Mouse (Mus musculus) CH12.LX (cell line): Measurements from ENCODE around the gene Anks1b. TPM values are rescaled to one million over a fixed set of nuclear protein-coding genes. Genes with fewer than 3 reads are reported as not detected.

Experiments
- DNase-seq: peaks from one replicate; pipeline ENCODE4 v3.0.0-alpha.2; 2013; ENCODE audit errors: extremely low read depth
- H3K27ac ChIP-seq: 2 replicates; pipeline ENCODE4 v1.5.1; 2012; ENCODE audit warnings: low read depth, mild to moderate bottlenecking, control low read depth, moderate library complexity; ENCODE audit not compliant: insufficient read depth
- H3K27me3 ChIP-seq: replicated peaks from 2 replicates; pipeline ENCODE3; 2012; ENCODE audit warnings: inconsistent platforms
- H3K36me3 ChIP-seq, 2 experiments: replicated peaks in 1 of 2; 2 replicates each; pipeline versions ENCODE3 to v1.6.1; 2012; ENCODE audit warnings: inconsistent platforms in 1 of 2, low read length in 1 of 2, mild to moderate bottlenecking in 1 of 2, mixed read lengths in 1 of 2, moderate library complexity in 1 of 2; ENCODE audit not compliant: control insufficient read depth in 1 of 2, insufficient read depth in 1 of 2
- H3K4me1 ChIP-seq, 2 experiments: 2 replicates each; pipeline ENCODE4 v1.6.1; 2012; ENCODE audit warnings: inconsistent platforms in 1 of 2, moderate library complexity in 1 of 2; ENCODE audit not compliant: insufficient read depth in 2 of 2, control insufficient read depth in 1 of 2
- H3K4me2 ChIP-seq: 2 replicates; pipeline ENCODE4 v1.6.1; 2012; ENCODE audit warnings: low read depth, mild to moderate bottlenecking, control low read depth; ENCODE audit not compliant: poor library complexity, insufficient read depth, severe bottlenecking
- H3K4me3 ChIP-seq, 3 experiments: fragments of 150-350 bp in 1 of 3; sonication (generic) in 1 of 3; replicated peaks in 1 of 3; 2 replicates each; pipeline versions ENCODE3 to v1.5.1; 2011 to 2012; ENCODE audit warnings: low read depth in 2 of 3, low read length in 2 of 3, mild to moderate bottlenecking in 2 of 3, moderate library complexity in 2 of 3, control low read depth in 1 of 3, improper control_type of control experiment in 1 of 3, inconsistent platforms in 1 of 3, mixed read lengths in 1 of 3; ENCODE audit not compliant: poor library complexity in 1 of 3
- H3K79me2 ChIP-seq: replicated peaks from 2 replicates; pipeline ENCODE4 v1.6.1; 2012; ENCODE audit warnings: mild to moderate bottlenecking, moderate library complexity; ENCODE audit not compliant: control insufficient read depth, poor library complexity, insufficient read depth, severe bottlenecking; ENCODE audit errors: extremely low read depth
- H3K9ac ChIP-seq: 2 replicates; pipeline ENCODE4 v1.6.1; 2012; ENCODE audit warnings: low read depth, mild to moderate bottlenecking, control low read depth, moderate library complexity; ENCODE audit not compliant: insufficient read depth
- H3K9me3 ChIP-seq: replicated peaks from 2 replicates; pipeline ENCODE3; 2012; ENCODE audit warnings: low read length, inconsistent platforms, mixed read lengths
- CHD1 ChIP-seq: IDR thresholded peaks from 2 replicates; pipeline ENCODE4 v1.6.1; 2012; ENCODE audit warnings: low read depth, low read length, improper control_type of control experiment, inconsistent platforms
- CHD2 ChIP-seq: IDR thresholded peaks from 2 replicates; pipeline ENCODE4 v1.6.1; 2011; ENCODE audit warnings: low read length, improper control_type of control experiment
- E2F4 ChIP-seq: IDR thresholded peaks from 2 replicates; pipeline ENCODE4 v1.6.1; 2011; ENCODE audit warnings: low read depth, low read length, improper control_type of control experiment; ENCODE audit not compliant: insufficient replicate concordance
- ETS1 ChIP-seq: conservative IDR thresholded peaks from 2 replicates; pipeline ENCODE4 v1.6.1; 2012; ENCODE audit warnings: low read depth, mild to moderate bottlenecking, inconsistent platforms, low read length, improper control_type of control experiment, moderate library complexity
- GABPA ChIP-seq: IDR thresholded peaks from 2 replicates; pipeline ENCODE4 v1.6.1; 2012; ENCODE audit warnings: low read depth, low read length, improper control_type of control experiment, inconsistent platforms; ENCODE audit not compliant: insufficient replicate concordance
- HCFC1 ChIP-seq: IDR thresholded peaks from 2 replicates; pipeline ENCODE4 v1.6.1; 2012; ENCODE audit warnings: low read depth, mild to moderate bottlenecking, inconsistent platforms, low read length, improper control_type of control experiment
- JUND ChIP-seq: conservative IDR thresholded peaks from 2 replicates; pipeline ENCODE4 v1.6.1; 2011; ENCODE audit warnings: low read depth, low read length, improper control_type of control experiment
- MAZ ChIP-seq: IDR thresholded peaks from 2 replicates; pipeline ENCODE4 v1.6.1; 2012; ENCODE audit warnings: low read depth, mild to moderate bottlenecking, inconsistent platforms, low read length, improper control_type of control experiment, moderate library complexity
- MEF2A ChIP-seq: IDR thresholded peaks from 2 replicates; pipeline ENCODE4 v1.6.1; 2014; ENCODE audit warnings: low read depth, mild to moderate bottlenecking, inconsistent platforms, low read length, improper control_type of control experiment, borderline replicate concordance
- MYC ChIP-seq: IDR thresholded peaks from 2 replicates; pipeline ENCODE4 v1.6.1; 2011; ENCODE audit warnings: low read depth, mild to moderate bottlenecking, improper control_type of control experiment, low read length
- NELFE ChIP-seq: IDR thresholded peaks from 2 replicates; pipeline ENCODE4 v1.6.1; 2011; ENCODE audit warnings: low read depth, low read length, improper control_type of control experiment
- PAX5 ChIP-seq: IDR thresholded peaks from 2 replicates; pipeline ENCODE4 v1.6.1; 2012; ENCODE audit warnings: low read length, inconsistent platforms, mixed read lengths
- POLR2A ChIP-seq: IDR thresholded peaks from 2 replicates; pipeline ENCODE4 v1.6.1; 2011; ENCODE audit warnings: low read depth, mild to moderate bottlenecking, improper control_type of control experiment, low read length
- RAD21 ChIP-seq: IDR thresholded peaks from 2 replicates; pipeline ENCODE4 v1.6.1; 2011; ENCODE audit warnings: low read depth, mild to moderate bottlenecking, low read length, improper control_type of control experiment, moderate library complexity
- RCOR1 ChIP-seq: conservative IDR thresholded peaks from 2 replicates; pipeline ENCODE4 v1.6.1; 2012; ENCODE audit warnings: low read depth, mild to moderate bottlenecking, inconsistent platforms, low read length, improper control_type of control experiment
- TCF12 ChIP-seq: IDR thresholded peaks from 2 replicates; pipeline ENCODE4 v1.6.1; 2014; ENCODE audit warnings: low read depth, mild to moderate bottlenecking, inconsistent platforms, low read length, improper control_type of control experiment
- UBTF ChIP-seq: IDR thresholded peaks from 2 replicates; pipeline ENCODE4 v1.6.1; 2012; ENCODE audit warnings: low read depth, mild to moderate bottlenecking, inconsistent platforms, low read length, improper control_type of control experiment, moderate library complexity
- USF1 ChIP-seq: IDR thresholded peaks from 2 replicates; pipeline ENCODE4 v1.6.1; 2014; ENCODE audit warnings: low read depth, mild to moderate bottlenecking, inconsistent platforms, low read length, improper control_type of control experiment
- USF2 ChIP-seq: conservative IDR thresholded peaks from 2 replicates; pipeline ENCODE4 v1.6.1; 2011; ENCODE audit warnings: low read depth, low read length, improper control_type of control experiment
- ZKSCAN1 ChIP-seq: IDR thresholded peaks from 2 replicates; pipeline ENCODE4 v1.6.1; 2012; ENCODE audit warnings: low read depth, inconsistent platforms, low read length, improper control_type of control experiment, borderline replicate concordance
- ZMIZ1 ChIP-seq: IDR thresholded peaks from 2 replicates; pipeline ENCODE4 v1.6.1; 2012; ENCODE audit warnings: low read depth, mild to moderate bottlenecking, inconsistent platforms, low read length, improper control_type of control experiment
- ZNF384 ChIP-seq: IDR thresholded peaks from 2 replicates; pipeline ENCODE4 v1.6.1; 2012; ENCODE audit warnings: low read depth, low read length, improper control_type of control experiment, inconsistent platforms
- dilution Hi-C: fragments of 300-500 bp; cut with MboI; formaldehyde crosslinking; loops from 2 replicates; pipeline ENCODE4 v1.14.3; 2020; ENCODE audit warnings: low sequenced_read_pairs; ENCODE audit not compliant: extremely low pct_unique_long_range_greater_than_20kb, extremely low pct_ligation_motif_present
- in situ Hi-C: fragments of 300-500 bp; cut with MboI; formaldehyde crosslinking; loops from 3 replicates; pipeline ENCODE4 v1.14.3; 2019; ENCODE audit warnings: low sequenced_read_pairs, low pct_ligation_motif_present, low pct_unique_long_range_greater_than_20kb, mixed read lengths
- polyA plus RNA-seq: library from polyadenylated mRNA; unstranded; fragments of >175 nt; gene quantifications from 2 replicates; pipeline ENCODE4 v1.2.1, GENCODE M21; 2012; ENCODE audit warnings: low read depth; ENCODE audit not compliant: insufficient read length
- total RNA-seq, 2 experiments: library from RNA; depleted of rRNA; stranded (reverse); fragments of 300-350 nt in 1 of 2; fragments of >200 nt in 1 of 2; gene quantifications; 2 replicates each; pipeline ENCODE4 v1.2.3; 2012 to 2014

Gene Anks1b
- total and polyA plus RNA-seq, 3 experiments = 0.17 TPM; not detected in 2

DNA sequence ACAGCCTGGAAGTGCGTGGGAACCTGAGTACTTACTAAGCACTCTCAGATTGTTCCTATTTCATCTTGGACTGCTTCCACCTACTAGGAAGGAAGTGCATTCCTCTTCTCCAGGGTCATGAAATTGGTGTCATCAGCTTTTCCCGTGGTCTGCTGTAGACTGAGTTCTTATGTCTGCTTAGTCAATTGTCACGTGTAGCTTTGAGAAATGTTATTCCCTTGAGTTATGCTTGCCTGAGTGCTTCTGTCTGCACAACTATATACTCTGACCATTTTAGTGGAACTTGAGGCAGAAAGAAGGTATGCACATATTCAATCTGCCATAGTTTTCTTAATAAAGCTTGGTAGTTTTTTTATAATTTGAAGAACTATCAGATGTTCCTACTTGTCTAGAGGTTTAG is 243.6 kb downstream of the Anks1b start:
- H3K36me3 ChIP-seq = no peaks in the 10 kb centered on the region
- H3K9ac ChIP-seq = no peak overlapping the region
- no peak overlapping the region for H3K4me3 ChIP-seq
- dilution Hi-C loops (no loop called here), in situ Hi-C loops (no loop called here)
- no peak for DNase-seq
- TF ChIP-seq CHD2 (no peak), CHD1 (no peak), TCF12 (no peak), ETS1 (no peak), UBTF (no peak), JUND (no peak), ZKSCAN1 (no peak), HCFC1 (no peak), PAX5 (no peak), ZNF384 (no peak), POLR2A (no peak), MYC (no peak), GABPA (no peak), USF2 (no peak)
- no peaks in the 10 kb centered on the region for H3K79me2 ChIP-seq
- no peaks in the 10 kb centered on the region for H3K27me3 ChIP-seq
- no peaks in the 10 kb centered on the region for H3K4me1 ChIP-seq
- no peaks in the 10 kb centered on the region for H3K9me3 ChIP-seq
- no peak overlapping the region for H3K4me2 ChIP-seq
- H3K27ac ChIP-seq = no peak overlapping the region

DNA sequence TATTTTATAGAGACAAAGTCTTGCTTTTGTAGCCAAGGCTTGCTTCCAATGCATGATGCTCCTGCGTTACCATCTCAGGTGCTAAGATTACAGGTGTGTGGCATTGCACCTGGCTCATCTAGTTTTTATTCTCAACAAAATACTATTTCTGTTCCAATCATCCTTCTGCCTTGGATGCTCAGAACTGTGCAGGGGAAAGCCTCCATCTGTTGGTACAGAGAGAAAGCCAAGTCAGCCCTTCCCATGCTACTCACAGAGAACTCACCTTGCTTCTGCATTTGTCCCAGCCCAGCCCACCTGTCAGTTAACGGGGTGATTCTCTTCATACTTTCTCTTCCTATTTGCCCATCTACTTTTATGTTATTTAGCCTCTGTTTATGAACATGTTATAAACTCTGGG is 244.5 kb downstream of the Anks1b start:
- H3K4me1 ChIP-seq = no peaks in the 10 kb centered on the region
- TF ChIP-seq POLR2A = no peak
- TF ChIP-seq MEF2A = no peak
- TF ChIP-seq USF1 = no peak
- no peak for TF ChIP-seq NELFE
- TF ChIP-seq HCFC1 = no peak
- no peak for TF ChIP-seq RCOR1
- no peak for TF ChIP-seq MAZ
- no peak for TF ChIP-seq RAD21
- TF ChIP-seq TCF12 = no peak
- no peak for TF ChIP-seq ZMIZ1
- no peak for TF ChIP-seq CHD2
- no peak for TF ChIP-seq UBTF
- TF ChIP-seq E2F4 = no peak
- TF ChIP-seq, all 38 proteins: peak for 0
- H3K79me2 ChIP-seq = no peaks in the 10 kb centered on the region
- DNase-seq = no peak
- H3K27ac ChIP-seq = no peak overlapping the region
- no peak overlapping the region for H3K4me2 ChIP-seq
- H3K9ac ChIP-seq = no peak overlapping the region
- H3K4me3 ChIP-seq = no peak overlapping the region
- dilution Hi-C loops = no loop called here
- in situ Hi-C loops = no loop called here
- H3K9me3 ChIP-seq = no peaks in the 10 kb centered on the region
- H3K36me3 ChIP-seq = no peaks in the 10 kb centered on the region
- no peaks in the 10 kb centered on the region for H3K27me3 ChIP-seq
